Mouse (Mus musculus): Measurements from ENCODE around the gene Myo1f. TPM values are rescaled to one million over a fixed set of nuclear protein-coding genes. Genes with fewer than 3 reads are reported as not detected.
"Not testable (repeated sequence)": the region's sequence is repeated elsewhere in the genome, so short reads cannot be mapped to it uniquely, and the experiment has no call there.

The Myo1f gene
- total RNA-seq, 2 experiments from 2014 or later = 1.2 to 2.5 TPM

DNA sequence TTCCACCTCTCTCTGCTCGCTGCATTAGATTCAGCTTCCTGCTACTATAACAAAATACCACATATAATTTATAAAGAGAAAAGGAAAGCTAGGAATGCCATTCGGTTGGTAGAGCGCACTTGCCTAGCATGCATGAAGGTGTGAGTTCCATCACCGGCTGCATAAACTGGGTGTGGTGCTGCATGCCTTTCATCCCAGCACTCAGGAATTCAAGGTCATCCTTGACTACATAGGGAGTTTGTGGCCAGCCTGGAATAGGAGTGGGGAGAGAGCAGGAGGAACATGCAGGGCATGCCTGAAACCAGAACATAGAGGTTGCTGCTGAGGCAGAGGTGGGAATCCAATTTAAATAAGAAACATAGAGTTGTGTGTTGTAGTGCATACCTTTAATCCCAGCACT, 28.6 kb downstream of the Myo1f start:
- DNase-seq = no peak

DNA sequence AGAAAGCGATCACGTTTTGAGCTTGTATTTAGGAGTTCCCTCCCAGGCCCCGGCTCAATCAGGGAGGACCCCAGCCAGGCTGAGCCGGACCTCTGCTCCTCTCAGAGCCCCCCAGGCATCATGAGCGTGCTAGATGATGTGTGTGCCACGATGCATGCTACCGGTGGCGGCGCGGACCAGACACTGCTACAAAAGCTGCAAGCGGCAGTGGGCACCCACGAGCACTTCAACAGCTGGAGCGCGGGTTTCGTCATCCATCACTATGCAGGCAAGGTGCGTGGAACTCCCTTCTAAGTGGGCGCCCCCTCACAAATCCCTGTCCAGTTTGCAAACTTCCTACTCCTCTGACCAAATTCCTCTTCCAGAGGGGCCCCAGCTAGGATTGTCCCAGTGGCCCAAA, 30.5 kb downstream of the Myo1f start:
- DNase-seq = no peak

GRCm38 (mm10) chr17:33597271-33597670, 41.8 kb downstream of the Myo1f start:
- no peak for DNase-seq

DNA sequence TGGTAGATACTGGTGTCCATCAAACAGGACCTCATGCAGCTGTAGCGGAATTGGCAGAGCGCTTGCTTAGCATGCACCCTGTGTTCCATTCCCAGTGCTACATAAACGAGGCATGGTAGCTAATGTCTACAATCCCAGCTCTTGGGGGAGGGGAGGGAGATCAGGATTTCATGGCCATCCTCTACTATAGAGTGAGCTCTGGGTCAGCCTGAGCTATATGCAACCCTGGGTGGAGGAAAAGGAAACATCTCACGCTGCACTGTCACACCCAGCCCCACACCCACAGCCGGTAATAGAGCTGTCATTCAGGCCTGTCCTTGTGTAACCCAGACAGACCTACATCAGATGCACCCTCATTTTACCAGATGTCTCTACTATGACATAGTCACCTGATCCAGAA, 43.0 kb downstream of the Myo1f start:
- DNase-seq = no peak

- DNase-seq = no peak
These were observed 44.4 kb downstream of the Myo1f start for GRCm38 (mm10) chr17:33599836-33600475.

DNA sequence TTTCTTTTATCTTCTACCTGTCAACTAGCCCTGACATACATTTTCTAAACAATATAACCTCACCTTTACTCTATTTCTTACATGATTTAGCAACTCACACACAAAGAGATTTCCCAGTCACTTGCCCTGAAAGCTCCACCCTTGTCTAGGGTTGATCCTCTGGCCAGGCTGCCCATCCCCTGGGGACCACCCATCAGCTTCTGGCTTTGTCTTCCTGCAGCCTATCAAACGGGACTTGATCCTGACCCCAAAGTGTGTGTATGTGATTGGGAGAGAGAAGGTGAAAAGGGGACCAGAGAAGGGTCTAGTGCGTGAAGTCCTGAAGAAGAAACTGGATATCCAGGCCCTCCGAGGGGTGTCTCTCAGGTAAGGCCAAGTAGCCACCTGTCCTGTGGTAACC, 45.3 kb downstream of the Myo1f start:
- DNase-seq = no peak

DNA sequence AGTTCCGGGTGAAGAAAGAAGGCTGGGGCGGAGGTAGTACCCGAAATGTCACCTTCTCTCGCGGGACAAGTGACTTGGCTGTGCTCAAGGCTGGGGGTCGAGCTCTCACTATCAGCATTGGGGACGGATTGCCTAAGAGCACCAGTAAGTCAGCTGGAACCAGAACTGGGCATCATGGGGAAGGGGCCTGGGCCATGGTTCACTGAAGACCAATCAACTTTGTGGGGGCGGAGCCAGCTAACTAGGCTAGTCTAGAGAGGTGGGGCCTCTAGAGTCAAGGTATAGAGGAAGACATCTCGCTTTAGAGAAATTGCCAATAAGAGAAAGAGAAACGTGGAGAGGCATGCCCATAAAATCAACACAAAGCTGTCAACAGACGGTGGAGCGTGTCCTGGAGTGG, 46.4 kb downstream of the Myo1f start:
- no peak for DNase-seq

GRCm38 (mm10) chr17:33607273-33607672, 51.8 kb downstream of the Myo1f start:
- no peak for DNase-seq

- DNase-seq = no peak
These were observed 55.0 kb downstream of the Myo1f start for GRCm38 (mm10) chr17:33610548-33610947.

DNA sequence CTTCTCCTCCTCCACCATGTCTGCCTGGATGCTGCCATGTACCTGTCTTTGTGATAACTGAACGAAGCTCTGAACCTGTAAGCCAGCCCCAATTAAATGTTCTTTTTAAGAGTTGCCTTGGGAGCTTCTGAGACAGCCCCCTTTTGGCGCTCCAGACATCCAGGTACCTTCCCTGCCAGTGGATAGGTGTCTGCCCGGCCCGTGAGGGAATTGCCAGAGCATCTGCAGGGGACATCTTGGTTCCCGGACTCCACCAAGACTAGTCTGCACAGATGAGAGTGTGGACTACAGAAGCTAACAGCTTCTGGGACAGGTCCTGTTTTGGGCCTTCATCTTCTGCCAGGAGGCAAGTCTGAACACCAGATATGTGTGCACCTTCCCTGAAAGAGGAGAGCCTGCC, 58.2 kb downstream of the Myo1f start:
- not testable (repeated sequence) for DNase-seq

DNA sequence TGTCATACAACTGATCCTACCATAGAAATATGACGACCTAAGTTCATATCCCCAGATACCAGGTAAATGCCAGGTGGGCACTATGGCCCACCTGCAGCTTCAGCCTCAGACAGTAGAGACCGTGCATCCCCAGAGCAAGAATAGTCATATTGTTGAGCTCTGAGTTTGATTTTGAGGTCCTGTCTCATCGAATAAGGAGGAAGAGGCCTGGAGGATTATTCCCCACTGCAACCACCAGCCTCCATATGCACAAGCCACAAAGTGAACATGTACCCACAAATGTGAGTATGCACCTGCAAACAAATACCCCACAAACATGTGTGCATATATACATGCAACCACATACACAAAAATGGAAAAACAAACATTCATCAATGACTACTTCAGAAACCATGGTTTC, 71.8 kb downstream of the Myo1f start:
- no peak for DNase-seq

DNA sequence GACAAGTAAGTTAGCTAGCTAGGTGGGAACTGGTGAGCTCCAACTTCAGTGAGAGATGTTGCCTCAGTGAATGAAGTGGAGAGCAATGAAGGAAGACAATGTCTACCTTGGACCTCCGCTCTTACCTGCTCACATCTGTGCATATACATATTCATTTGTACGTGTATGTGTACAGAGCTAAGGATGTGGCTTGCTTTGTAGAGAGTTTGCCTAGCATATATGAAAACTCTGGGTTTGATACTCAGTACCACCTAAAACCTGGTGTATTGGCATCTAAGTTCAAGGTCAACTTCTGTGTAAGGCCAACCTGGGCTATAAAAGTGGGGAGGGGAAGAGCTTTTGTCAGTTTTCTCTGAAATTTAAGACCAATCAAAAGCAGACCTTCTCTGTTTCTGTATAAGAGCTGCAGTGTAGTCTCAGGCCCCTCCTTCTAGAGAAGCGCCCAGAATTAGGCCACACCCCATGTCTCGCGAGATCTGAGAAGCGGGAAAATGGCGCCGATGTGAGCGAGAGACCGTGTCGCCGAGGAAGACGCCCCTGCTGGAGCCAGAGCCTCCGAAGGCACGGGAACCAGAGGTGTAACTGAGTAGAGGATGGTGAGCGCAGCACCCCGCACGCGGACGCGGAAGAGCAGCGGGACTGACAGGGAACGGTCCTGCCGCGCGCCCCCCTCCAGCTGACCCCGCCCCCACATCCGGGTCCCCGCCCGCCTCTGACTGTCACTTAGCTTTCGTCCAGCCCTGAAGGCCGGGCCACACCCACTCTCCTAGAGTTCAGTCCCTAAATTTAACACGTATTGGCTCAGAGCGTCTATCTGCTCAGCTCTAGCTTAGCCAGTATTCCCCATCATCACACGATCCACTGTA, 73.3 kb downstream of the Myo1f start, which contains the start of gene Zfp414:
Gene Zfp414 (plus strand): TSS at position 470 of the 866 bp plus-strand sequence.
- peak; percentile 90 for DNase-seq

DNA sequence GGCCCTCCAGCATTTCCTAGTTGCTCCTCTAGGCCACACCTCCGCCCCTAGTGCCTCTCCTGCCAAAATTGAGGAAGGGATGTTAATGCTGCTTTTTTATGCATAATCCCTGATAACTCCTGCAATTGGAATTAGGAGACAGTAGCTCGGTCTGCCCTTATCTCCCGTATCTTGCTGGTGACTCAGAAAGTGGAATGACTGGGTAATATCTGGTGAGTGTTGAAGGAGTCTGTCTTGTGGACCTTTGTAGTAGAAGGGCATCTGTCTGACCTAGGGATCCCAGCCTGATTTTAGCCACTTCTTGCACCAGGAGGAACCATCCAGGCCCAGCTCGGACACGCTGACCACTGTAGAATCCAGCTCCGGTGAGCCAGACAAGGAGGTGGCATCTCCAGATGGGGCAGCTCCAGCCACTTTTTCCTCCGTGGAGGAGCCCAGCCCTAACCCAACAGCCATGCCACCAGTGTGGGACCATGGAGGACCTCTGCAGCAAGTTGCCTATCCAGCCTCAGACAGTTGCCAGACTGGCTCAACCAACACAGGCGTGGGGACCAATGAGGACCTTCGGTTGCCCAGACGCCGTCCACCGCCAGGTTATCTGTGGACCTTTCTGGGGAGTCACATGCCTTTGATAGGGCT, 74.1 kb downstream of the Myo1f start:
- no peak for DNase-seq

DNA sequence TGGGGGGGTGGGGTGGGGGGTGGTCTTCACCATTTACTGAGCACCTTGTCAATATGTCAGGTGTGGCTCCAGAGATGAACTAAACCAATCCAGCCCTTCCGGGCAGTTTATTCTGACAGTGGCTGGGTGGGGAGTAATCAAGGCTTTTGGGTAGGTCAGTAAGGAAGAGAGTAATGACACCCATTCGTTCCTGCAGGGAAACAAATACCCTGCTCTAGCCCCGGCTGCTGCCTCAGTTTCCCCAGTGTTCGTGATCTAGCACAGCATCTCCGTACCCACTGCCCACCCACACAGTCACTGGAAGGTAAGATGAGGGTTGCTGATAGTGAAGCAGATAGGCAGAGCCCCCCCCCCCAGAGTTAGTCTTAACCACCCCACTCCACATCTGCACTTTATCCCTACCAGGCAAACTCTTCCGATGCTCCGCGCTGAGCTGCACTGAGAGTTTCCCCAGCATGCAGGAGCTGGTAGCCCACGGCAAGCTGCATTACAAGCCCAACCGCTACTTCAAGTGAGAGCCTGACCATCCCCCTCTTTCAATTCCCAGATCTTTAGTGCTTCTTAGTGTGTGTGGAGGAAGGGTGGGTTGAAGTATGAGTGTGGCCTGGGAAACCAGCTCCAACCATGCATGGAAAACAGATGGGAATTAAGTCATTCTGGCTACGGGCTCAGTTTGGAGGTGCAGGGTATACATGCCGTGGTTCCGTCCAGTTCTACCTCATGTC, 74.8 kb downstream of the Myo1f start:
- no peak for DNase-seq

GRCm38 (mm10) chr17:33631236-33631635, 75.7 kb downstream of the Myo1f start:
- no peak for DNase-seq

- DNase-seq = no peak
These were observed 76.3 kb downstream of the Myo1f start for GRCm38 (mm10) chr17:33631796-33632195.

DNA sequence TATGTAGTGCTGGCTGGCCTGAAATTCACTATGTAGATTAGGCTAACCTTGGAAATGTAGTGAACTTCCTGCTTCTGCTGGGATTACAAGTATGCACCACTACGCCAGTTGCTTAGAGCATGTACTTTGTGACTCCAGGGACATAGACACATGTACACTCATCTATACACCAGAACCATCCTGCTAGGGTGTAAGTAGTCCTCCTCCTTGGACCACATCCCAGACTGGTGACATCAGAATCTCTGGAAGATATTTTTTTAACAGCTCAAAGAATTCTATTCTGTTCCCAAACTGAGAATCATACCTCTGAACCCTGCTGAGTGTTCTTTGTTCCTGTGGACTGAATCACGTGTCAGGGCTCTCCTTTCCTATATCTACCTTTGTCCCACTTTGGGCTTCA, 81.5 kb downstream of the Myo1f start:
- DNase-seq = no peak

DNA sequence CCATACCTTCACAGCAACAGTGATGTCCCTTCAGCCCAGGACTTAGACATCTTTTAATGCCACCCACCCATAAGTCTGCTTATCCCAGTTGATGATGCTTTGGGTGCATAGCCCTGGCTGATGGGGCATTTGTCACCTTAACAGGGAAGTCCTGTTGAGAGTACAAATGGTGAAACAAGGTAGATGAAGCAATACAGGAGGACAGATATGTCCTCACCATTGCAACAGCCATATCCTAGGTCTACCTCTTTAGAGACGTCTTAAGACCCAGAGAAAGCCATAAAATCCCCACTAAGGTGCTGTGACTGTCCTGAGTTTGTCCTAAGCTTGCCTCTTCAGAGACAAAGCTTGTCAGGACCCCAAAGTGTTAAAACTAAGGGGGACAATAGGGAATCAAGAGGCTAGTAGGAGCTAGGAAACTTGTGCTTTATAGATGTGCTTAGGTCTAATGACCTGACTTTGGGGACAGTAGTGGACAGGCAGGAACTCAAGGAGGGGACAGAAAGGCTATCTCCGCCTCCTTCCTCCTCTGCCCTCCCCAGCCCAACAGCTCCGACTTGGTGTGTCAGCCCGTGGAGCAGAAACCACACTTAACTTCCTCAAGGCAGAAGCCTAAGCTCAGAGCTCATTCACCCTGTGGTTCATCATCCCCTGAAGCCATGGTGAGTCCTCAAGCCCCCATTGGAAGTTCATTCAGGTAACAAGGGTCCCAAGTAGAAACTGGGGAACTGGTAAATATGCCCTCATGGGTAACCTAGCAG, 82.2 kb downstream of the Myo1f start, which contains the start of gene Pram1:
Gene Pram1 (plus strand): TSS at position 541 of the 761 bp plus-strand sequence.
- no peak for DNase-seq

- no peak for DNase-seq
These were observed 84.2 kb downstream of the Myo1f start for GRCm38 (mm10) chr17:33639743-33640142.

GRCm38 (mm10) chr17:33644068-33644467, 88.6 kb downstream of the Myo1f start:
- DNase-seq = no peak

- no peak for DNase-seq
These were observed 89.6 kb downstream of the Myo1f start for GRCm38 (mm10) chr17:33645073-33645472.
